Mouse (Mus musculus) adrenal gland, adult 2 months (tissue): ENCODE measurements around the gene Prr22. TPM values are rescaled to one million over a fixed set of nuclear protein-coding genes. Genes with fewer than 3 reads are reported as not detected.
A peak's percentile ranks its signal among the peaks of the same experiment; 100 is the strongest.

ENCODE experiments used
- DNase-seq: peaks from one replicate; pipeline ENCODE4 v3.0.0; 2021
- long read RNA-seq: library from polyadenylated mRNA; stranded (forward); transcript quantifications from one replicate; pipeline ENCODE4 v2.0.0, GENCODE M21; 2021
- polyA plus RNA-seq: library from polyadenylated mRNA; depleted of rRNA; stranded (reverse); fragments of >200 nt; gene quantifications from 2 replicates; pipeline ENCODE4 v1.2.3, GENCODE M21; 2012; rRNA removed
- total RNA-seq, 2 experiments: library from RNA; stranded (reverse); gene quantifications; 2 replicates each; pipeline ENCODE4 v1.2.3; 2021

Gene Prr22
- total RNA-seq (under 1 TPM; 0.43 to 0.73 TPM), polyA plus RNA-seq (4.7 and 5.6 TPM in 2 replicates)
- long read RNA-seq, result 0 reads

- no peak for DNase-seq
Measured at GRCm38 (mm10) chr17:56769950-56770349, at the start of gene Prr22. Gene Prr22, plus strand, starts transcription at chr17:56770250.

DNA sequence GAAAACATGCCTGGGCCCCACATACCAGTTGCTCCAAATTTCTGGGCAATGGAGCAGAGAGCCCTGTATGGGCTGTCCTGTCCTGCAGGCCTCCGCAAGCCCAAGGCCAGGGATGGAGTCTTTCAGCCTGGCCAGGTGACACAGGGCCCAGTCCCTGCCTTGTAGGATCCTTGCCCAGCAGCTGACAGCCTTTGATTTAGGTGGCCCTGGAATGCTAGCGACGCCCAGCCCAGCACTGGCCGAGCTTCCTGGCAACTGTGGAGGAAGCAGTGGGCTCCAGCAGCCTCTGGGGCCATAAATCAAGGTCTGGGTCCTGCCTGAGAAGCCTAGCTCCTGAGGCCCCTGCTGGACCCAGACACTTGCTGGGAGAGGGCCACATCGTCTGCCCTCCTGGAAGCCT lies 47.6 kb upstream of the Prr22 start:
- DNase-seq, result peak; percentile 80

DNA sequence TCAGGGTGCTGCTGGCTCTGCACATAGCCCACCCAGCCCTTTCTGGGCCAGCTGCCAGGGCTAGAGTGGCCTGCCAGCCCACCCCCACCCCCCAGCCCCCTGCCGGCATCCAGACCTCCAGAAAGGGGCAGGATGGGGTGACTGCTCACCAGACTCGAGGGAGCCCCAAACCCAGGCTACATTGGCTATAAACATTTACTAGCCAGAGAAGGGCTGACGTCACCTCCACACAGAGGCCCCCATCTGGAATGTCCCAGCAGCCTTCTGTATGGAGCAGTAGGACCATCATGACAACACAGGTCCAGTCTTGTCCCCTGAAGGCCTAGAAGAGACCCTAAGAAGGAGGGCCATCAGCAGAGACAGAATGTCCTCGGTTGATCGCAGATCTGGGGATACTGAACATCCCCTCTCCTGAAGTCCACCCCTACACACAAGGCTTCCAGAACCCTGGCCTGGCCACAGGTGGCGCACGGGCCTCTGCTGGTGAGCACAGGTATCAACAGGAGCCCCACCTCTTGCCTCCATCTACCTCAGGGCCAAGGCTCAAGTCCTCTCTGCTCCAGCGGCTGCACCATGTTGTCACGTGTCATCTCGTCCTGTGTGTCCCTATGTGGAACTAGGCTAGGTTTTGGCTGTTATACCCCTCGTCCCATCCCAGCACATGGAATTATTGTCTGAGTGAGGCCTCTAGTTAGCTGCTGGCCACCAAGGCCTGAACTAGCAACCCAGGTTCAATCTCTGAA lies 46.5 kb upstream of the Prr22 start:
- no peak for DNase-seq

DNA sequence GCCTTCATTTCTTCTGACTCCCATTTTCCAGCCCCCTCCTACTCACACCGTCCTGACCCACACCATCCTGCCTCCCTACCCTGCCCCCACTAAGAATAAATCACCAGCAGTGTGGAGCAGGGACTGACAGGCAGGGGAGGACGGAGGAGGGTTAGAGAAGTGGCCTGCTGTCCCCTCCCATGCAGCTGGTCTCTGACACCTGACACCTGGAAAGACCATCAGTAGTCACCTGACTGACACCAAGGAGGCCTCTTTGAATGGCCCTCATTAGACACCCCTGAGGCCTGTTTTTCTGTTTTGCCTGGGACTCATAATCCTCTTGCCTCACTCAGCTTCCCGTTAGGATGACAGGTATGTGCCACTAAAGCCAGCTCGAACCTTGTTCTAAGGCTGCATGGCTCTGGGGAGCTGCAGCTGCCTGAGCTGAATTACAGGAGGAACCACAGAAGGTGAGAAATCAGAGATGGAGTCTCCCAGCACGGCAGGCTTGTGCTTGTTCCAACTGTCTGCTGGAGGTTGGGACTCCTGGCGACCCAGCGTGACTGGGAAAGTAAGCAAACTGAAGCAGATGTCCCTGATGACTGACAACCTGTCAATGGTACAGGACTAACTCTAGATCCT lies 42.9 kb upstream of the Prr22 start:
- no peak for DNase-seq

- DNase-seq, result no peak
Measured at GRCm38 (mm10) chr17:56727659-56728058, 42.4 kb upstream of the Prr22 start.

GRCm38 (mm10) chr17:56728117-56728516 lies 41.9 kb upstream of the Prr22 start:
- DNase-seq, result no peak

- no peak for DNase-seq
Measured at GRCm38 (mm10) chr17:56729151-56729550, 40.9 kb upstream of the Prr22 start.

GRCm38 (mm10) chr17:56729656-56730055 lies 40.4 kb upstream of the Prr22 start:
- DNase-seq, result no peak

GRCm38 (mm10) chr17:56736534-56736933 lies 33.5 kb upstream of the Prr22 start:
- DNase-seq, result no peak

DNA sequence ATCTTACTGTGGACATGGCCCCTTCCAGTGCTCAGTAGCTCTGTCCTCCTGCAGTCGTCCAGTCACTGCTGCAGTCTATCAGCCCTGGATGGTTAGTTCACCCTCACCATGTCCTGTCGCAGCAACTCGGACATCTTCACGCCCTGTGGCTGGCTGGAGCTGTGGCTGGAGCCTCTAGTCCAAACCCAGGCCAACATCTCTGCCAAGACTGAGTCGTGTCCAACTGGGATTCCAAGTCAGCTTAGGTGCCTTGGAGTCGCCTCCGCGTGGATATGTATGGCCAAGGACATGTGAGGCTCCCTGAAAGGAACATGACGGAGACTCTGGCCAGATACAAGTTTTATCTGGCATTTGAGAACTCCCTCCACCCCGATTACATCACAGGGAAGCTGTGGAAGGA lies 31.8 kb upstream of the Prr22 start:
- no peak for DNase-seq

- no peak for DNase-seq
Measured at GRCm38 (mm10) chr17:56740118-56740787, 29.8 kb upstream of the Prr22 start.

GRCm38 (mm10) chr17:56740788-56741160 lies 29.3 kb upstream of the Prr22 start:
- DNase-seq, result no peak

GRCm38 (mm10) chr17:56744173-56744572 lies 25.9 kb upstream of the Prr22 start:
- no peak for DNase-seq

GRCm38 (mm10) chr17:56751404-56752072 lies 18.5 kb upstream of the Prr22 start:
- DNase-seq, result no peak

DNA sequence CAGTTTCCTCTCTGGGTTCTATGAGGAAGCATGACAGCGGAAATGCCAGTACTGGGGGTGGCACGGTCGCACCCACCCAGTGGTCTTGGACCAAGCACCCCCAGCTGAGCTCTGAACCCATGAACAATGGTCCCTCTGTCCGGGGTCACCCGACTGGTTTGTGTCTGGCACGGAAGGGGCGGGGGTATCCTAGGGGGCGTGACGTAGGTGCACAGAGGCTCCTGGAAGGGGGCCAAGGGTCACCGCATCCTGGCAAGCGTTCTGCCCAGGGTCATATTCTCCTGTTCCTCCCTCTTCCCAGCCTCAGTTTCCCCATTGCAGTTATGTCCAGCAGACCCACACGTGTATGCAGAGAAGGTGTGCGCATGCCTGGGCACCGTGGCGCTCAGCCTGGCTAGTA lies 16.6 kb upstream of the Prr22 start:
- no peak for DNase-seq

- DNase-seq, result no peak
Measured at GRCm38 (mm10) chr17:56754271-56755185, 15.5 kb upstream of the Prr22 start.

DNA sequence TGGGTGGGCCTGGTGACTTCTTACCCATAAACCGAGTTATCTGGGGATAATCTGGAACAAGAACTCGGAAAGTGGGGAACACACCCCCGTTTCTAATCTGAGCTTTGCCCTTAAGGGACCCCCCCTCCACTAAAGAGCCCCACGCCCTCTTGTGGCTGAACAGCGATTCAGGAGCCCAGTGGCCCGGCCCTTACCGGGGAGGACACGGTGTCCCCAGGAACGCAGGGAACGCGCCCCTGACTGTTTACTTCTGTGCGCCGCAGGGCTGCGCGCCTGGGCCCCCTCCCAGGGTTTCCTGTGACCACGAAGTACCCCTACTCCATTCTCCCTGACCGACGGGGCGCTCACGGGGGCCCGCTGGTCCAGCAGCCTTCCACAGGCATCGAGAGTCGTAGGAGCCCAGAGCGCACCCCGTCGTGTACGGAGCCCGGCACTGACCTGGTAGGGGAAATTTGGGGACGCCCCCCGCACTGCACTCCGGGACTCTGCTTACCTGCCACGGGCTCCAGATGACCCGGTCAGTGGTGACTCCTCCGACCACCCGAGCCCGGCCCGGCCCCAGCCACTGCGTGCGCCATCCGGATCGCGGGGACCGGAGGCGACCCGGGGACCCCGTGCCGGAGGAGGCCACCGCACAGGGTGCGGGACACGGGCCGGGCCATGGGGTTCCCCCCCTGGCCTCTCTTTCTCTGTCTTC lies 13.2 kb upstream of the Prr22 start:
- DNase-seq, result peak; percentile 49

- DNase-seq, result peak; percentile 96
Measured at GRCm38 (mm10) chr17:56757416-56758123, 12.5 kb upstream of the Prr22 start, which contains the start of gene Nrtn. Gene Nrtn, minus strand, starts transcription at chr17:56757530.

DNA sequence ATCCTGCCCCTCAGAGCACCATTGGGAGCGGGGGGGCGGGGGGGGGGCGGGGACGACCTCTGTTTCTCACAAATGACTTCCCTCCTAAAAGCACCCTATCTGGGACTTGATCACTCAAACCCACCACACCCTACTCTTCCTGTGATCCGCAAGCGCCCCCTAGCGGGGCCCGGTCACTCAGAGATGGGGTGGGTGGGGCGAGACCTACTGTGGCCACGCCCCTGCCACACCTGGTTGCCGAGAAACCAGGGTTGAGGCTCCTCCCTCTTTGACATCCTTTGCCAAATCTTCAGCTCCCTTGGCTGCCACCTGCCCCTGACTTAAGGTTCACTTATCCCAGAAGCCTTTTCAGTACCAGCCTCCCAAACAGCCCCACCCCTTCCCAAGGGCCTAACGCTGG lies 11.9 kb upstream of the Prr22 start:
- DNase-seq, result peak; percentile 62

DNA sequence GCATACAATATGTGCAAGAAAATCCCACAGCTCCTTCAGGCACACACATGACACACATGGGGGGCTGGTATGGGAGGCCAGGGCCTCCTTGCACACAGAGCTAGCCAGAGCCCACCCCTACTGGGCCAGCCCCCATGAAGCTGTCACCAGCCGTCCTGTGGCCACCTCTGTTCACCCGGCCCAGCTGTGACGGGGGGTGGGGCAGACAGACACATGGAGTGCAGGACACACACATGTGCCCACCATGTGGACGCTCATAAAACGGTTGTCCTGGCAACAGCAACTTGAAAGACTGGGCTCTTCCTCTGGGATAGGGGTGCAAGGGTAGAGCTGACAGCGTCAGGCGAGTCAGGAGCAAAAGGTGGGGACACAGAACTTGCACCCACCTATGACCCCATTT lies 10.8 kb upstream of the Prr22 start:
- DNase-seq, result no peak
